ENCODE assay signal across 8 mouse cellular contexts in genomic region chr2:57237475-57237919, GRCm38 (mm10). TPM values are rescaled to one million over a fixed set of nuclear protein-coding genes. Genes with fewer than 3 reads are reported as not detected.
DNase-seq lines count a peak whose midpoint lies in the region; ATAC-seq and TF ChIP-seq lines count a peak whose summit lies in the region.

Gene Gpd2 (plus strand): TSS chr2:57237635.

- no peak for TF ChIP-seq CTCF in spleen, adult 2 months (IDR thresholded peaks at IDR 0.05; ENCODE audit: extremely low read depth, insufficient read depth, insufficient read length, insufficient replicate concordance)

- TF ChIP-seq POLR2A in spleen, adult 2 months (IDR thresholded peaks at IDR 0.05; ENCODE audit: low read depth, low read length), result no peak

- ATAC-seq in common myeloid progenitor, adult 5-6 weeks (replicated peaks; ENCODE audit: low read depth, poor library complexity, severe bottlenecking), result no peak
- peak; percentile 5; the same call in 1 of the 2 replicates for ATAC-seq in megakaryocyte progenitor cell, adult 5-6 weeks (replicated peaks; ENCODE audit: poor library complexity)

- peak within 1 kb of the TSS; percentile 71 for H3K4me3 ChIP-seq in spleen, adult 2 months (ENCODE audit: extremely low read depth, insufficient read depth, insufficient read length)

- H3K27me3 ChIP-seq in spleen, adult 2 months (ENCODE audit: control insufficient read depth, insufficient read depth, low read length), result no peaks in the 10 kb centered on the region

- no peak for DNase-seq in spleen, adult 2 months (ENCODE audit: low read depth in 1 of 2, low spot score in 2 of 2)
- DNase-seq in spleen, postnatal 14 days (ENCODE audit: low spot score in 2 of 2), result no peak
- DNase-seq in gastrocnemius, postnatal 4 days (ENCODE audit: low spot score in 2 of 2), result no peak
- no peak for DNase-seq in large intestine, adult 2 months (ENCODE audit: low read depth, low spot score)
- no peak for DNase-seq in urinary bladder, postnatal 36 days (ENCODE audit: low spot score in 2 of 2)
- DNase-seq in urinary bladder, adult 18-20 months (ENCODE audit: low spot score in 2 of 2), result no peak

- H3K36me3 ChIP-seq in spleen, adult 2 months (ENCODE audit: control insufficient read depth, insufficient read depth, low read length), result no peaks in the 10 kb centered on the region

- peaks cover 3% of the 10 kb centered on the region; the same call in 1 of the 2 replicates for H3K4me1 ChIP-seq in spleen, adult 2 months (ENCODE audit: control insufficient read depth, insufficient read depth, insufficient read length)

- 13% methylated on average over 20 of the region's 20 CpGs for WGBS in spleen, adult 2 months
- WGBS in large intestine, adult 2 months, result 13% methylated on average over 20 of the region's 20 CpGs

- peak within 1 kb of the TSS; percentile 93 for H3K27ac ChIP-seq in spleen, adult 2 months (ENCODE audit: insufficient read depth, low read length)

RNA-seq across cellular contexts. Expression of gene Gpd2, which starts in this region (rescaled TPM):
- polyA plus RNA-seq in spleen, adult 2 months (2012; rRNA removed), result 4.8 TPM in 2 replicates
- 24.2 and 29.2 TPM in 2 replicates for total RNA-seq in common myeloid progenitor, adult 5-6 weeks (2017)
- 10 to 100 TPM; 43.6 to 57.0 TPM for total RNA-seq in gastrocnemius, postnatal 4 days (2021)
- polyA plus RNA-seq in large intestine, adult 2 months (2012; rRNA removed), result 16.5 and 34.8 TPM in 2 replicates
- total RNA-seq in megakaryocyte progenitor cell, adult 5-6 weeks (2015), result 22.5 and 23.5 TPM in 2 replicates
- total RNA-seq in megakaryocyte progenitor cell, adult 5-6 weeks (2017), result 27.9 and 32.5 TPM in 2 replicates
